Mouse (Mus musculus) embryonic facial prominence, embryonic 15.5 days (tissue): ENCODE measurements around the gene Elof1. TPM values are rescaled to one million over a fixed set of nuclear protein-coding genes. Genes with fewer than 3 reads are reported as not detected.
"Not testable (repeated sequence)": the region's sequence is repeated elsewhere in the genome, so short reads cannot be mapped to it uniquely, and the experiment has no call there.

ENCODE experiments used
- ATAC-seq: fragments of 200-750 bp; cut with Nextera tagmentation; 2 replicates; pipeline ENCODE4 v1.8.0; 2017; ENCODE audit warnings: low read depth, moderate TSS enrichment; ENCODE audit not compliant: insufficient number of reproducible peaks, low FRiP score, low TSS enrichment
- H3K27ac ChIP-seq: fragments of 300-500 bp; sonication (generic); replicated peaks from 2 replicates; pipeline ENCODE4 v1.5.1; 2015; ENCODE audit warnings: mild to moderate bottlenecking, inconsistent platforms
- H3K27me3 ChIP-seq: fragments of 300-500 bp; sonication (generic); 2 replicates; pipeline ENCODE4 v1.6.1; 2015; ENCODE audit warnings: inconsistent platforms
- H3K36me3 ChIP-seq: fragments of 300-500 bp; sonication (generic); 2 replicates; pipeline ENCODE4 v1.6.1; 2015; ENCODE audit warnings: mild to moderate bottlenecking, inconsistent platforms
- H3K4me1 ChIP-seq: fragments of 300-500 bp; sonication (generic); 2 replicates; pipeline ENCODE4 v1.6.1; 2015; ENCODE audit warnings: inconsistent platforms
- H3K4me2 ChIP-seq: fragments of 300-500 bp; sonication (generic); replicated peaks from 2 replicates; pipeline ENCODE4 v1.6.1; 2015; ENCODE audit warnings: mild to moderate bottlenecking, inconsistent platforms
- H3K4me3 ChIP-seq: fragments of 300-500 bp; sonication (generic); replicated peaks from 2 replicates; pipeline ENCODE4 v1.5.1; 2015; ENCODE audit warnings: mild to moderate bottlenecking, inconsistent platforms
- H3K9ac ChIP-seq: fragments of 300-500 bp; sonication (generic); 2 replicates; pipeline ENCODE4 v1.6.1; 2015; ENCODE audit warnings: inconsistent platforms
- H3K9me3 ChIP-seq: fragments of 300-500 bp; sonication (generic); replicated peaks from 2 replicates; pipeline ENCODE4 v1.6.1; 2016; ENCODE audit warnings: inconsistent platforms
- WGBS: fragments of 180-500 bp; shearing (Covaris S2); methylation state at CpG from one replicate; pipeline ENCODE4 v1.1.7; 2015; 5-methylcytosine and 5-hydroxymethylcytosine counted together
- polyA plus RNA-seq: library from polyadenylated mRNA; unstranded; fragments of >200 nt; fragmentation: Nextera tagmentation; extraction: Ambion mirVana; gene quantifications from 2 replicates; pipeline ENCODE4 v1.2.1, GENCODE M21; 2015

Gene Elof1
- polyA plus RNA-seq, 1 experiment from 2014 or later = 226 TPM

DNA sequence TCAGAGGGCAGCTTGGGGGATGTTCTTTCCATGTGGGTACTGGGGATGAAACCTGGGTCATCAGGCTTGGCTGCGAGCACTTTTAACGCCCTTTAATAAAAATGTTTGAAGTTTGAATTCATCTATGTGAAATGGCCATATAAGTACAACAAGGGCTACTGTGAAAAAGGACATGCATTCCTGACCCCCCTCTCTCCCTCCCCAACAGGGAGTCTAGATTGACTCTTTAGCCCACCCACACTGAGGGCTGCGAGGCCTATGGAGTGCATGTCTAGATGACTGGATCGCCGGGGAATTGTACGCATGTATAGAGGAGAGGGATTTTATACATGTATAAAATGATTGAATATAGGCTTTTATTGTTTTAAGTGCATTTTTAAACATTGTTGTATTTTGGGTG lies 31.0 kb downstream of the Elof1 start:
- Histone ChIP-seq H3K4me2 (peak overlapping the region; percentile 77), H3K9ac (peak overlapping the region; percentile 71), H3K4me3 (peak overlapping the region; percentile 89), H3K9me3 (no peaks in the 10 kb centered on the region), H3K36me3 (0 out of 2 replicates have a peak, but pooled peaks cover 3% of the 10 kb centered on the region), H3K27ac (peak overlapping the region; percentile 87; the same call in 1 of the 2 replicates), H3K4me1 (peaks cover 11% of the 10 kb centered on the region), H3K27me3 (no peaks in the 10 kb centered on the region)
- 65% methylated on average over 6 of the region's 6 CpGs for WGBS
- ATAC-seq = no peak

DNA sequence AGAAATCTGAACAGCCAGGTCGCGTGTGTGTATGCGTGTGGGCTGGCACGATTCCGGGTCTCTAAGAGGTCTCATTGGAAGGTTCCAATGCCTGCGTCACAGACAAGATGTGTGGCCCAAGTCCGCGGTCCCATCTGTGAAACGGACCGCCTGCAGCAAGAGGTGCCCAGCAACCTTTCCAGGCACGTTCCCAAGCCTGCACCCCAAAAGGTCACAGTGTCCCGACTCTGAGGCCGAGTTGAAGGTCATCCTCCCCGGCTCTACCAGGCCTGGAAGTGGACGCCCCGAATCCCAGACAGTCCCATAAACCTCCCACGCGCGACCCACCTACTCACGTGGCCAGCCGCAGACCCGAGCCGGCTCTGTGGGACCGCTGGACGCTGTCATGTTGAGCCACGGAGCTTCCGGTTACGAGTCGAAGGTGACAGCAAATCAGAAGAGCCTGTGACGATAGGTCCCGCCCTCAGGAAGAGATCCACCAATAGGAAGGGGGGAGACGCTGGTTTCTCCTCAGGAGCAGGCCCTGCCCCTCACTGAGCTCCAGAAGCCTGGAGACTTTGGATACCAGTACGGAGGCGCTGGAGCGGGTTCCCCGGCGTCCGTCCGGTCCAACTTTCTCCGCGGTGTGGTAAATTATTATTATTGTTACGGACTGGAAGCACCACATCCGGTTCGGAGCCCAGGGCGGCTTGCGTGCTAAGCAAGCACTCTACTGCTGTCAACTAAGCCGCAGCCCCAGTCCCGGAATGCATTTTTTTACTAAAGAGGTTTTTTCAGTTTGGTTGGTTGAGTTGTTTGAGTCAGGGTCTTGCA lies 31.7 kb downstream of the Elof1 start, which contains the start of gene Ecsit:
Ecsit (minus strand) TSS at position 417 of the 813 bp plus-strand sequence.
- Histone ChIP-seq H3K4me3 (peak within 1 kb of the TSS; percentile 89), H3K4me1 (peaks cover 11% of the 10 kb centered on the region), H3K4me2 (peak within 1 kb of the TSS; percentile 77), H3K9ac (peak within 1 kb of the TSS; percentile 71), H3K9me3 (no peaks in the 10 kb centered on the region), H3K36me3 (peaks cover 5% of the 10 kb centered on the region; the same call in 1 of the 2 replicates), H3K27me3 (no peaks in the 10 kb centered on the region), H3K27ac (peak within 1 kb of the TSS; percentile 87)
- under 1% methylated on average over 48 of the region's 48 CpGs for WGBS
- peak; percentile 97 for ATAC-seq

DNA sequence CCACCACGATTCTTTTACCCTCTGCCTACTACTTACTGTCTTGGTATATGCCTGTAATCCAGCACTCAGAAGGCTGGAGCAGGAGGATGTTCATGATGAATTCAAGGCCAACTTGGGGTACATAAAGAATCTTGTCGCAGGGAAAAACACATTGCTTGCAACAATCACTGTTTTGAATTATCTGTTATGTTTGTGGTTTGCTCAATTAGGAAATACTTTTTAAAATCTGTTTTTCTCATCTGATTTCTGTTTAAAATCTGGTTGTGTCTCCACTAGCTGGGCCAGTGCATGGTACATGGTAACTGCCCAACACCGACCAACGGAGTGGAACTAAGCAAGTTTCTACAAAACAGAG lies 32.3 kb downstream of the Elof1 start:
- no peak for ATAC-seq
- H3K9ac ChIP-seq = peak overlapping the region; percentile 71
- no peaks in the 10 kb centered on the region for H3K27me3 ChIP-seq
- H3K4me1 ChIP-seq = peaks cover 11% of the 10 kb centered on the region
- H3K36me3 ChIP-seq = peaks cover 7% of the 10 kb centered on the region; the same call in 1 of the 2 replicates
- no peaks in the 10 kb centered on the region for H3K9me3 ChIP-seq
- 22% methylated on average over 4 of the region's 4 CpGs for WGBS
- H3K27ac ChIP-seq = peak overlapping the region; percentile 87
- peak overlapping the region; percentile 77 for H3K4me2 ChIP-seq
- H3K4me3 ChIP-seq = peak overlapping the region; percentile 89

DNA sequence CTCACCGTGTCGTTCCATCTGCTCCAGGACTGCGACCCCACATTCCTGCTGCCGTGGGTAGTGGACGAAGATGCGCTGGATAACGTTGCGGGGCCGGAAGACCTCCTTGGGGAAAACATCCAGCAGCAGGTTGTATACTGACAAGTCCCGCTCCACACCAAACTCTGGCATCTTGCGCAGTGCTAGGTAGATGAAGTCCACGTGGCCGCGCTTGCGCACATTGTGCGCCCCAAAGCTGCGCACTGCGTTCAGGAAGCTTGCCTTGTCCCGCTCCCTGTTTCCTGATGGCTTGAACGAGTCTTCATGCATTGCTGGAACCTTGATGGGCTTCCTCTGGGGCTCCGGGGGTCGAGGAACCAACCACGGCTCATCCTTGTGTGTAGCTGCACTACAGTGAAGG lies 40.7 kb downstream of the Elof1 start:
- Histone ChIP-seq H3K27me3 (no peaks in the 10 kb centered on the region), H3K4me3 (no peak overlapping the region), H3K4me2 (no peak overlapping the region), H3K27ac (no peak overlapping the region), H3K36me3 (peaks cover 40% of the 10 kb centered on the region), H3K4me1 (no peaks in the 10 kb centered on the region), H3K9me3 (no peaks in the 10 kb centered on the region), H3K9ac (no peak overlapping the region)
- no peak for ATAC-seq
- 93% methylated on average over 23 of the region's 23 CpGs for WGBS

DNA sequence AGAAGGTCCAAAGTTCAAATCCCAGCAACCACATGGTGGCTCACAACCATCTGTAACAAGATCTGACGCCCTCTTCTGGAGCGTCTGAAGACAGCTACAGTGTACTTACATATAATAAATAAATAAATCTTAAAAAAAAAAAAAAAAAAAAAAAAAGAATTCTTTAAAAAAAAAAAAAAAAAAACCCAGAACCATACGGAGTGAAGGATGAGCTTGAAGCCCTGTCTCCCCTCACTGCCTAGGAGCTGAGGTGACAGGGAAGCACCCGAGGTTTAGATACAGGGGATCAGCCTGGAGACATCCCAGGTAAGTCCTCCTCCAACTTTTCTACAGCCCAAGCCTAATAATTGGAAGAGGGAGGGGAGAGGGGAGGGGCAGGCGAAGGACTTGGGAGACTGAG lies 41.2 kb downstream of the Elof1 start:
- not testable (repeated sequence) for H3K4me3 ChIP-seq, H3K9ac ChIP-seq, H3K4me1 ChIP-seq, H3K4me2 ChIP-seq, H3K27ac ChIP-seq, ATAC-seq, H3K9me3 ChIP-seq, H3K27me3 ChIP-seq
- H3K36me3 ChIP-seq = peaks cover 40% of the 10 kb centered on the region
- 80% methylated on average over 5 of the region's 5 CpGs for WGBS

DNA sequence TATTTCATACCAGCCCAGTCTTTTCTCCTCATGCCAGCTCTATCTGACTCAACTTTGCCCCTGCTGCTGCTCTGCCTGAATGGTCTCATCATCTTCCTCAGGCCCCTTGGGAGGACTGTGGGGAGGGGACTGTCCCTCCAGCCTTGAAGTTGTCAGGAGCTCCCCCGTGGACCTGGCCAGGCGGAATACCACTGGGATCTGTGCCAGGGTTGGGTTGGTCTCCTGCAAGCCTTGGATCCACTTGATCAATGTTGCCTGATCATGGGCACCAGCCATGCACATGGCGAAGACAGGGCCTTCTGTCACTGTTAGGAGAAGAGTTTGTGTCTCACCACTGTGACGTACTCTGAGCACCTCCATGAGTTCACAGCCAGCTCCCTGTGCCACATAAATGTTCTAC lies 44.7 kb downstream of the Elof1 start:
- Histone ChIP-seq H3K27ac (no peak overlapping the region), H3K4me3 (no peak overlapping the region), H3K9me3 (no peaks in the 10 kb centered on the region), H3K27me3 (no peaks in the 10 kb centered on the region), H3K9ac (no peak overlapping the region), H3K4me2 (no peak overlapping the region), H3K36me3 (peaks cover 45% of the 10 kb centered on the region), H3K4me1 (peaks cover 7% of the 10 kb centered on the region; the same call in 1 of the 2 replicates)
- ATAC-seq = no peak
- WGBS = 88% methylated on average over 4 of the region's 4 CpGs

DNA sequence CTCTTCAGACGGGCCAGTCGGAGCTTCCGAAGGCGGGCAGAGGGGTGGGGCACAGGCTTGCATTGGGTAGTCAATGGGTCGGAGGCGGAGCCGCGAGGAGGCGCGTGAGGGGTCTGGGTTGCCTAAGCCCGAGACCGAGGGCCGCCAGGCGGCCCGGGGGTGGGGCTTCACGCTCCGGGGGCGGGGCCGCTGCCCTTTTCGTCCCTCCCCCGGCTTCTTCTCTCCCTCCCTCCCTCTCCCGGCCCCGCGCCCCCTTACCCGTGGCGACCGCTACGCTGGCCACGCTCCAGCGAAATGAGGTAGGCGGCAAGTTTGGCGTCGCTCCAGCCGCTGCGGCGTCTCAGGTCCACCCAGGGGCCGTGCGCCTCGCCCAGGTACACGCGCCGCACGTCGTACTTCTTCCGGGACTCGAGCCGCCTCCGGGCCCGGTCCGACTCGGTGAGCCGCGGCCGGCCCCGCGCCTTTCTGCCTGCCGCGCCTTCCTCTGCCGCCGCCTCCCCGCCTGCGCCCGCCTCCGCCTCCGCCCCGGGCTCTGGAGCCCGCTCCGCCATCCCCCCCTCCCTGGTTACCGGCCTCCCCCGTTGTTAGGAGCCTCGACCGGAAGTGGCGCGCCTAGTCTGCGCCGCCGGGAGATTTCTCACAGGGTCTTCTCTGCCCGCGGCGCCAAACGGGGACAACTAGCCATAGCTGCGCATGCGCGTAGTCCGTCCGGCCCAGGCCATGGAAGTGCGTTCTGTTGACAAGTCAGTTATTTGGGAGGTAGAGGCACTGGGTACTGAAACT lies 46.0 kb downstream of the Elof1 start, which contains the start of the genes Gm49318 and Zfp653:
Gm49318 (minus strand) TSS at position 469 of the 783 bp plus-strand sequence.
Zfp653 (minus strand) TSS at position 586 of the 783 bp plus-strand sequence.
- peak within 1 kb of the TSS; percentile 57 for H3K4me2 ChIP-seq
- H3K27me3 ChIP-seq = no peaks in the 10 kb centered on the region
- under 1% methylated on average over 68 of the region's 87 CpGs for WGBS
- ATAC-seq = peak; percentile 98
- H3K4me3 ChIP-seq = peak within 1 kb of the TSS; percentile 83
- H3K27ac ChIP-seq = peak within 1 kb of the TSS; percentile 99
- H3K9ac ChIP-seq = peak within 1 kb of the TSS; percentile 78
- H3K4me1 ChIP-seq = peaks cover 7% of the 10 kb centered on the region; the same call in 1 of the 2 replicates
- peaks cover 35% of the 10 kb centered on the region for H3K36me3 ChIP-seq
- no peaks in the 10 kb centered on the region for H3K9me3 ChIP-seq

DNA sequence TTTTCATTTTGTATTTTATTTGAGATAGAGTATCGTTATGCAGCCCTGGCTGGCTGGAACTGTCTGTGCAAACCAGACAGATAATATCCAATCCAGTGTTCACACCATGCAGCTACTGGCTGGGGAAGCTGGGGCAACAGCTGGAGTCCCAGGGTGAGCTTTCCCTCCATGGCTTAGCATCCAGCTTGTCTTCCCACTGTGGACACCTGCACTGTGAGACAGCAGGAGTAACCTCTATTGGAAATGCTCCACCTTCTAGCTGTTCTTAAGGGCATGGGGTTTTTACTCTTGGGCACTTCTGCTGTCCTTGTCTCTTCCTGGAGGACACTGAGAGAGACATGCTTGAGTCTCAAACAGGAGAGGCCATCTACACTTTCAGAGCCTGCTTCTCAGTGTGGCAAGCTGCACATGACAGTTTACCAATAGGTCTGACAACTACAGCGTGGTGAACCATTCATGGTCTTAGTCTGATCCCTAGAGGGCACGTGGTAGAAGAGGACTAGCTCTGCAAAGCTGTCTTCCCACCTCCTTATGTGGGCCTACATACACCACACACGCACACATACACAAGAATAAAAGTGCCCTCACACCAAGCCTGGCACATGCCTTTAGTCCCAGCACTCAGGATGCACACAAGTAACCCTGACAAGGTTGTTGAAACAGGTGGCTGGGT lies 47.0 kb downstream of the Elof1 start:
- WGBS = 64% methylated on average over 4 of the region's 4 CpGs

DNA sequence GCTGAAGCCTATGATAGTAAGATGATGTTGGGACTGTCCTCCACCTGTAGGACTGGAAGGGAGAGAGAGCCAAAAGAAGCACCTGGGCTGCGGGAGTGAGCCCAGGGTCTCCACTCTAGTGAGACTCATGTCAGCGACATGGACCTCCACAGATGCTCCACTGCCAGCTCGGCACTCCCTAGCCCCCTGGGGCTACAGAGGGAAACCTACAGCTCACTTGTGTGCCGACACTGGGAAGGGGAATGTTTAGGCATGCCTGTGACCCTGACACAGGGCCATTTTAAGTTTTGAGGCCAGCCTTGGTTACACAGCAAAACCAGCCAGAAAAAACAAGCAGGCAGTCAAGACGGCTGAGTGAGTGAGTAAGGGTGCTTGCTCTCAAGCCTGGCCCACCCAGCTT lies 49.8 kb downstream of the Elof1 start:
- Histone ChIP-seq H3K36me3 (peaks cover 49% of the 10 kb centered on the region), H3K27me3 (no peaks in the 10 kb centered on the region), H3K4me2 (no peak overlapping the region), H3K4me1 (peaks cover 7% of the 10 kb centered on the region; the same call in 1 of the 2 replicates), H3K9ac (no peak overlapping the region), H3K9me3 (no peaks in the 10 kb centered on the region), H3K4me3 (no peak overlapping the region), H3K27ac (no peak overlapping the region)
- WGBS = 62% methylated on average over 5 of the region's 5 CpGs
- ATAC-seq = no peak

More for the DNA sequence above, 47.0 kb downstream of the Elof1 start:
- Histone ChIP-seq H3K9ac (no peak overlapping the region), H3K4me1 (peaks cover 7% of the 10 kb centered on the region; the same call in 1 of the 2 replicates), H3K36me3 (peaks cover 42% of the 10 kb centered on the region), H3K4me2 (peak overlapping the region; percentile 57), H3K9me3 (no peaks in the 10 kb centered on the region), H3K27ac (peak overlapping the region; percentile 99; the same call in 1 of the 2 replicates), H3K4me3 (peak overlapping the region; percentile 83), H3K27me3 (no peaks in the 10 kb centered on the region)
- no peak for ATAC-seq

DNA sequence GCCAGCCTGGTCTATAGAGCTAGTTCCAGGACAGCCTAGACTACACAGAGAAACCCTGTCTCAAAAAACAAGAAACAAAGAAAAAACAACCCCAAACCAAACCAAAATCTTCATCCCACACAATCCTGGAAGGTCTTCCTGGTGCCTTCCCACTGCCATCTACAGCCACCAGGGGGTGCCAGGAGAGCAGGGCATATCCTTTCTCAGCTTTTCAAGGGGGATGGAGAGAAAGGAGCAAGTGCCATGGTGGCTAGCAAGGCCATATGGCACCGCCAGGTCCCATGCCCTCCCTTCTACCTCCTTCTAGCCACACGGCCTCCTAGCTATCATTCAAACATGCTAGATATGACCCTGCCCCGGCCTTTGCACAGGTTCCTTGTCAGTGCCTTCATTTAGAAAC lies 50.5 kb downstream of the Elof1 start:
- Histone ChIP-seq H3K9ac (no peak overlapping the region), H3K4me1 (peaks cover 7% of the 10 kb centered on the region; the same call in 1 of the 2 replicates), H3K4me2 (no peak overlapping the region), H3K36me3 (peaks cover 55% of the 10 kb centered on the region), H3K27ac (no peak overlapping the region), H3K9me3 (no peaks in the 10 kb centered on the region), H3K4me3 (no peak overlapping the region), H3K27me3 (no peaks in the 10 kb centered on the region)
- 71% methylated on average over 3 of the region's 3 CpGs for WGBS
- no peak for ATAC-seq
